Mouse (Mus musculus) brain, embryonic 14.5 days (tissue): Measurements from ENCODE around the gene Apoa5.

Source experiments
- CTCF ChIP-seq: fragments of 200-500 bp; IDR thresholded peaks from 2 replicates; pipeline ENCODE4 v1.5.1; 2012; ENCODE audit warnings: inconsistent platforms, mild to moderate bottlenecking, moderate library complexity, borderline replicate concordance; ENCODE audit not compliant: insufficient read depth, insufficient read length; ENCODE audit errors: extremely low read depth
- POLR2A ChIP-seq: fragments of 200-500 bp; IDR thresholded peaks from 2 replicates; pipeline ENCODE4 v1.6.1; 2012; ENCODE audit warnings: mild to moderate bottlenecking, inconsistent platforms, borderline replicate concordance; ENCODE audit not compliant: poor library complexity, insufficient read depth, insufficient read length, severe bottlenecking; ENCODE audit errors: extremely low read depth

- TF ChIP-seq CTCF, result no peak
- TF ChIP-seq POLR2A, result no peak
These were observed 692 bp downstream of the Apoa5 start for GRCm38 (mm10) chr9:46269125-46269524.
